Mouse (Mus musculus): ENCODE data around the gene Ccdc12. TPM values are rescaled to one million over a fixed set of nuclear protein-coding genes. Genes with fewer than 3 reads are reported as not detected.

Gene Ccdc12
- polyA plus RNA-seq, 1 experiment, result 25.9 TPM

DNA sequence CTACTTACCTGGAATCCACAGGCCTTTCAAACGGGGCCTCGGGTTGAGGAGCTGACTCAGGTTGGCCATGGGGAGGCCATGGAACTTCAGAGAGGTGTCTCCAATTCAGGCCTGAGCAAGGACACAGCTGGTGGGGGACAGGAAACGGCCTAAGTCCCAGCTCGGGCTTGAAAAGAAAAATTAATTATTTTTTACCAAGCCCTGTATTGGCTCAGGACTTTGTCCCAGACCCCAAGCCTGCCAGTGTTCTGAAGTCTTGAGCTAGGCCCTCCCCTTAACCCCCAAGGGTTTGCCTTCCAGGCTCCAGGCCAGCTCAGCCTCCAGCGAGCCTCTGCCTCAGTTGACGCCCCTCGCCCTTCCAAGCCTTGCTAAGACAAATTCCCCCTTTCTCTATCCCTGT, 90.7 kb downstream of the Ccdc12 start, which contains the start of gene Pth1r:
Gene Pth1r, minus strand, starts transcription at position 185 of the 400 bp plus-strand sequence.
- Histone ChIP-seq H3K36me3 (ENCODE audit: control insufficient read depth) (no peaks in the 10 kb centered on the region), H3K27me3 (ENCODE audit: control insufficient read depth) (peaks cover 50% of the 10 kb centered on the region), H3K4me3 (replicated peaks) (no peak within 1 kb of the TSS), H3K9me3 (ENCODE audit: control insufficient read depth, low read length) (peaks cover 2% of the 10 kb centered on the region; the same call in 1 of the 2 replicates), H3K4me1 (ENCODE audit: control insufficient read depth) (peaks cover 16% of the 10 kb centered on the region)
- TF ChIP-seq TAL1 (IDR thresholded peaks at IDR 0.05; ENCODE audit: low read length) (no peak), GATA1 (IDR thresholded peaks at IDR 0.05; ENCODE audit: low read length) (no peak)

GRCm38 (mm10) chr9:110748451-110748850, 92.1 kb downstream of the Ccdc12 start:
- peaks cover 2% of the 10 kb centered on the region; the same call in 1 of the 2 replicates for H3K9me3 ChIP-seq (ENCODE audit: control insufficient read depth, low read length)
- peaks cover 28% of the 10 kb centered on the region for H3K4me1 ChIP-seq (ENCODE audit: control insufficient read depth)
- peaks cover 35% of the 10 kb centered on the region for H3K27me3 ChIP-seq (ENCODE audit: control insufficient read depth)
- no peak overlapping the region for H3K4me3 ChIP-seq (replicated peaks)
- TF ChIP-seq TAL1 (IDR thresholded peaks at IDR 0.05; ENCODE audit: low read length) (no peak), GATA1 (IDR thresholded peaks at IDR 0.05; ENCODE audit: low read length) (no peak)
- H3K36me3 ChIP-seq (ENCODE audit: control insufficient read depth), result no peaks in the 10 kb centered on the region

DNA sequence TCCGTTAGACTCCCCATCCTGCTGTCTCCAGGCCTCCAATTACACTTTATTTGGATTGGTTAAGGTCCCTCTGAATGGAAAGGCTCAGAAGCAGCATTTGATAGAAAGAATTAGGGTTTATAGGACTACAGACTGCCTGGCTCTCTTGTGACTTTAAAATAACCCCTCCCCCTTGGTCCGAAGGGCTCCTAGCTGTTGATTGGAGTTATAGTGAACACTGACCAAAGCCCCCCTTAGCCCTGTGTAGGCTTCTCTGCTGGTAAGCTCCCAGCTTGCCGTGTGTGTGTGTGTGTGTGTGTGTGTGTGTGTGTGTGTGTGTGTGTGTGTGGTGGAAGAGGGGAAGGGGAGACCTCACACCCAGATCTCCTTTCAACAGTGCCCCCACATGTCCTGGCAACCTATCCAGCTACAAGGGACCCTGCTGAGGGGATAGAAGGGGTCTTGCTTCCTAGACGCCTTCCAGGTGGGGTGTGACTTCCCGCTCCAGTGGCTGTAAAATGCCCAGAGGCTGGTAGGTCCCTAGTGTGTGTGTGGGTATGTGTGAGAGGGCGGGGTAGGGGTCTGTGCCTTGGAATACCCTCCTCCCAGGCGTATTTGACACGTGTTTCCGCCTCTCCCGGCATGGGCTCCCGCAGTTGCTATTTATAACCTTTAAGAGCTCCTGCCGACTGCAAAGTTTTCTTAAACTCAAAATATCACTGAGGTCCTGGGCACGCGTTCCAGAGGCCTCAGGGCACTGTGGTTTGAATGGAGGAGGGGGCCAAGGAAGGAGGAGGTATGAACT, 94.3 kb downstream of the Ccdc12 start:
- Histone ChIP-seq H3K4me3 (replicated peaks) (no peak overlapping the region), H3K4me1 (ENCODE audit: control insufficient read depth) (peaks cover 30% of the 10 kb centered on the region), H3K36me3 (ENCODE audit: control insufficient read depth) (no peaks in the 10 kb centered on the region), H3K9me3 (ENCODE audit: control insufficient read depth, low read length) (no peaks in the 10 kb centered on the region), H3K27me3 (ENCODE audit: control insufficient read depth) (peaks cover 14% of the 10 kb centered on the region)
- TF ChIP-seq GATA1 (IDR thresholded peaks at IDR 0.05; ENCODE audit: low read length) (no peak), TAL1 (IDR thresholded peaks at IDR 0.05; ENCODE audit: low read length) (no peak)

GRCm38 (mm10) chr9:110751412-110751811, 95.1 kb downstream of the Ccdc12 start:
- Histone ChIP-seq H3K4me3 (replicated peaks) (no peak overlapping the region), H3K27me3 (ENCODE audit: control insufficient read depth) (peaks cover 8% of the 10 kb centered on the region), H3K36me3 (ENCODE audit: control insufficient read depth) (no peaks in the 10 kb centered on the region), H3K4me1 (ENCODE audit: control insufficient read depth) (peaks cover 30% of the 10 kb centered on the region), H3K9me3 (ENCODE audit: control insufficient read depth, low read length) (no peaks in the 10 kb centered on the region)
- TF ChIP-seq TAL1 (IDR thresholded peaks at IDR 0.05; ENCODE audit: low read length), result no peak
- no peak for TF ChIP-seq GATA1 (IDR thresholded peaks at IDR 0.05; ENCODE audit: low read length)

DNA sequence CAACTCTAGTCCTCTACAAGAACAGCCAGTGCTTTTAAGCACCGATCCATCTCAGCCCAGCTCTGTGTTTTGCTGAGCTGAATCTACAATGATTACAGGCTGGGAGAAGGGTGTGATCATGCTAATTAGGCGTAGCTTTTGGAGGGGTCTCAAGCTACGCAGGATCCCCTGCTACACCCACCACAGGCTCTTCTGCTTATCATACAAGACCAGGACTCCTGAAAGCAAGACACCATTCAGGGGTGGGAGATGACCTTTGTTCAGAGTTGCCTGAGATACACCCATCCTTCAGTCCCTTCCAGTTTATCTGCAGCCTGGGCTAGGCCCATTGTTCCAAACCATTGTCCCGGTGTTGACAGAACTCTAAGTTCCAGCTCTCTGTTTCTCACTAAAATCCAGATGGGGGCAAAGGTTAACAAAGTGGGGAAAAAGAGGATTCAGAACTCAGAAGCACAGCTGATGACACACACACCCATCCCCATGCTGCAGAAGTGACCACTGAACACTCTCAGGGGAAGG, 96.7 kb downstream of the Ccdc12 start:
- TF ChIP-seq TAL1 (IDR thresholded peaks at IDR 0.05; ENCODE audit: low read length) (no peak), GATA1 (IDR thresholded peaks at IDR 0.05; ENCODE audit: low read length) (no peak)
- H3K4me3 ChIP-seq (replicated peaks), result no peak overlapping the region
- H3K9me3 ChIP-seq (ENCODE audit: control insufficient read depth, low read length), result no peaks in the 10 kb centered on the region
- peaks cover 30% of the 10 kb centered on the region for H3K4me1 ChIP-seq (ENCODE audit: control insufficient read depth)
- peaks cover 4% of the 10 kb centered on the region; the same call in 1 of the 2 replicates for H3K27me3 ChIP-seq (ENCODE audit: control insufficient read depth)
- no peaks in the 10 kb centered on the region for H3K36me3 ChIP-seq (ENCODE audit: control insufficient read depth)

GRCm38 (mm10) chr9:110753773-110754172, 97.5 kb downstream of the Ccdc12 start:
- H3K27me3 ChIP-seq (ENCODE audit: control insufficient read depth), result 0 out of 2 replicates have a peak, but pooled peaks cover 2% of the 10 kb centered on the region

DNA sequence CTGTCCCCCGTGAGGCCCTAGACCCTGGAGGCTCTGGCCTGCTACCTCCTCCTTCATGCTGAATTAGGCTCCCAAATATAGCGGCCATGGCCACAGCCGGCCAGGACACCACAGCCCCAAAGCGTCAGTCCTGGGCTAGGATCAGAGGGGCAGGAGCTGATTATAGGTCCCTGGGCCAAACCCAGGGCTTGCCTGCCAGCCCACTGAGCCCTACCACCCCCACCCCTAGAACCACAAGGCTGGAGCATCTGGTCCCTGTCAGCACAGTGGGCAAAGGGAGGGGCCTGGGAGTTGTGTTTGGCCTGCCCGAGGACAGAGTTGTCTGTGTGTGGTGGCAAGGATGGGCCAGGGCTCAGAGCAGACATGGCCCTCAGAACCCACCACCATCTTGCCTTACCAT, 101.5 kb downstream of the Ccdc12 start:
- Histone ChIP-seq H3K4me1 (ENCODE audit: control insufficient read depth) (peaks cover 8% of the 10 kb centered on the region), H3K27me3 (ENCODE audit: control insufficient read depth) (0 out of 2 replicates have a peak, but pooled peaks cover 2% of the 10 kb centered on the region)
- TF ChIP-seq TAL1 (IDR thresholded peaks at IDR 0.05; ENCODE audit: low read length) (no peak), GATA1 (IDR thresholded peaks at IDR 0.05; ENCODE audit: low read length) (no peak)

More at GRCm38 (mm10) chr9:110753773-110754172, 97.5 kb downstream of the Ccdc12 start:
- Histone ChIP-seq H3K4me3 (replicated peaks) (no peak overlapping the region), H3K9me3 (ENCODE audit: control insufficient read depth, low read length) (no peaks in the 10 kb centered on the region), H3K36me3 (ENCODE audit: control insufficient read depth) (no peaks in the 10 kb centered on the region), H3K4me1 (ENCODE audit: control insufficient read depth) (peaks cover 30% of the 10 kb centered on the region)
- no peak for TF ChIP-seq TAL1 (IDR thresholded peaks at IDR 0.05; ENCODE audit: low read length)
- no peak for TF ChIP-seq GATA1 (IDR thresholded peaks at IDR 0.05; ENCODE audit: low read length)

DNA sequence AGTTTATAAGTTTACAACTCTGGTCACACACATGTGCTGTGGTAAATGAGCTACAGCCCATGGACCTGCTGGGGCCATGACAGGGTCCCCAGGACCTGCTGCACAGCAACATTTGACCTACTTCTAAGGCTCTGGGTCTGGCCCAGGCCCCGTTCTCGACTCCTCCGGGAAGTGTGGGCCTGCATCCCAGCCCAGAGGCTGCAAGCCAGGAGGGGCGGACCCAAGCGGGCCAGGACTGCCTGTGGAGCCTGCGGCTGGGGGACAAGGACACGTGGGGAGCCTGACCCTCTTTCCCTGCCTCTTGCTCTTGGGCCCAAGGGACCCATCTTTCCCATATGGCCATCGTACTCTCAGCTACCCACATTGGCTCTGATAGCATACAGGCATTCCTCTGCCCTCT, 102.3 kb downstream of the Ccdc12 start:
- Histone ChIP-seq H3K4me3 (replicated peaks) (no peak overlapping the region), H3K27me3 (ENCODE audit: control insufficient read depth) (0 out of 2 replicates have a peak, but pooled peaks cover 2% of the 10 kb centered on the region)
- no peak for TF ChIP-seq TAL1 (IDR thresholded peaks at IDR 0.05; ENCODE audit: low read length)
- TF ChIP-seq GATA1 (IDR thresholded peaks at IDR 0.05; ENCODE audit: low read length), result no peak

More for the DNA sequence above, 101.5 kb downstream of the Ccdc12 start:
- Histone ChIP-seq H3K9me3 (ENCODE audit: control insufficient read depth, low read length) (no peaks in the 10 kb centered on the region), H3K4me3 (replicated peaks) (no peak overlapping the region), H3K36me3 (ENCODE audit: control insufficient read depth) (no peaks in the 10 kb centered on the region)

DNA sequence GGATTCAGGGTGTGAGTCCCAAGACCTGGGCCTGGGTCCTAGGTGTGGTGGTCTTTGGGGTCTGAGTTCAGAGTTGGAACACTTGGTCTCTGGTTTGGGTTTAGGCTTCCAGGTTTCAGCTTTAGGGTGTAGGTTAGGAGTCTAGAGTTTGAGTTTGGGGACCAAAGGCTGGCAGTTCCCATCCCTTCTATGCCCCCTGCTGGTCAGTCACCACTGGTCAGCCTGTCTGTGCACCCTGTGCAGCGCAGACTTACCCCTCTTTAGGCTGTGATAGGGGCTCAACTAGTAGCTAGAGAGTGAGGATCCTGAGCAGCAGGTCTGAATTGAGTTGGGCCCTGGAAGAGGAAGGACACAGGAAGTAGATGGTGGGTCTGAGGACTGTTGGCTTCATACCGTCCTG, 103.0 kb downstream of the Ccdc12 start:
- TF ChIP-seq GATA1 (IDR thresholded peaks at IDR 0.05; ENCODE audit: low read length) (no peak), TAL1 (IDR thresholded peaks at IDR 0.05; ENCODE audit: low read length) (no peak)
- Histone ChIP-seq H3K4me3 (replicated peaks) (no peak overlapping the region), H3K9me3 (ENCODE audit: control insufficient read depth, low read length) (no peaks in the 10 kb centered on the region), H3K27me3 (ENCODE audit: control insufficient read depth) (0 out of 2 replicates have a peak, but pooled peaks cover 3% of the 10 kb centered on the region), H3K36me3 (ENCODE audit: control insufficient read depth) (no peaks in the 10 kb centered on the region), H3K4me1 (ENCODE audit: control insufficient read depth) (no peaks in the 10 kb centered on the region; the same call in 1 of the 2 replicates)

More for the DNA sequence above, 102.3 kb downstream of the Ccdc12 start:
- Histone ChIP-seq H3K4me1 (ENCODE audit: control insufficient read depth) (peaks cover 2% of the 10 kb centered on the region), H3K36me3 (ENCODE audit: control insufficient read depth) (no peaks in the 10 kb centered on the region), H3K9me3 (ENCODE audit: control insufficient read depth, low read length) (no peaks in the 10 kb centered on the region)

Data from erythroblast, embryonic 14.5 days (primary cell).